Mouse (Mus musculus) liver, embryonic 14.5 days (tissue): ENCODE measurements around the gene Akr1d1.

ENCODE experiments used
- CTCF ChIP-seq: IDR thresholded peaks from 2 replicates; pipeline ENCODE4 v1.5.1; 2016; ENCODE audit warnings: antibody characterized with exemption, low read depth, control low read depth
- EP300 ChIP-seq: IDR thresholded peaks from 2 replicates; pipeline ENCODE4 v1.6.1; 2016; ENCODE audit warnings: antibody characterized with exemption, low read depth

DNA sequence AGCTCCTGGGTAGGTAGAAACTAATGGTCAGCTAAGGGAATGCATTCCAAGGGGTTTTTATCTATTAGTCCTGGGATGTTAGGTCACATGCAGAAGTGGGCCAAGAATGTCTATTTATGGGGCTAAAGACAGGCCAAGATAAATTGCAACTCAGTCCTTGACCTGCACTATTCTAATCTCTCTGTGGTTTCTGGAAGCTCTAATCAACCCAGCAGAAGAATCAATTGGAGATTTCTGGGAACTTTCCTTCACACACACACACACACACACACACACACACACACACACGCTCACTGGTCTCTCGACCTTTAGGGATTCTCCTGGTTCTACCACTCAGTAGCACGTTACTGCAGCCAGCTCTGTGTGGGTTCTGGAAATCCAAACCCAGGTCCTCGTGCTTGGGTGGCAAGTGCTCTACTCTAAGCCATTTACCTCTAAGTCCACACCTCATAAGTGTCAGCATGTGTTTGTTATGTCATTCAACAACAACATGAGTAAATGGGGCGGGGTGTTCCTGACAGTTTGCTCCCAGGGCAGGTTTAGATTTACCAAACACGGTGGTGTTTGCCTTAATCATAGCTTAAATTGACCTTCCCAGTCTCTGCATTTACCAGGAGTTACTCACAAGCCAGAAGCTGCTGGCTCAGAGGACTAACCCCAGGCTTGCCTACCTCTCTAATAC, 82.8 kb downstream of the Akr1d1 start:
- TF ChIP-seq CTCF (no peak), EP300 (no peak)
